Mouse (Mus musculus): ENCODE results near the gene Cnnm3.

DNA sequence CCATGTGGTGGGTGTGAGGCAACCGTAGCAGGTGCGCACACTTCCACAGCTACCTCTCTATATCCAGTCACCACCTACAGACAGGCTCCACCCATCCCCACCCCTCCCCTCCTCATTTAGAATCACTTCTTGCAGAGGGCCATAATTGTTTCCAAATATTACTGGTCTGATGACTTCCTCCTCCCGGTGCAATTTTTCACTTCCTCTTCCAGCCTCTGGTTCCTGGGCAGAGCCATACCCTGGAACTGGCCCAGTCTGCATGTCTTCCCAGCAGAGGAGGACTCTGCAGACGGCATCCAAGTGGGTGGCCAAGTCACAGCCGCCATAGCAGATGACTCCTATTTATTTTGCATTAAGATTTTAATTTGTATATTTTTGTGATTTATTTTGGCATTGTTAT is 3.4 kb upstream of the Cnnm3 start:
- no peak for TF ChIP-seq CTCF (IDR thresholded peaks at IDR 0.05; ENCODE audit: borderline replicate concordance, insufficient read depth, low read depth, low read length)
- TF ChIP-seq POLR2A (IDR thresholded peaks at IDR 0.05; ENCODE audit: borderline replicate concordance, insufficient read depth, low read length): no peak
